Mouse (Mus musculus) ES-Bruce4 (cell line): ENCODE measurements at regions not wholly inside any gene's neighbourhood (a gene's known extent, or its start where the extent isn't known, plus 50 kb on each side); places are given as distances from the start of the nearest gene placed in this dataset.

Source experiments
- CTCF ChIP-seq: IDR thresholded peaks from one replicate; pipeline ENCODE4 v1.8.1; 2011; ENCODE audit warnings: low read depth, low read length
- POLR2A ChIP-seq: IDR thresholded peaks from one replicate; pipeline ENCODE4 v1.8.1; 2011; ENCODE audit warnings: low read length; ENCODE audit not compliant: insufficient read depth

GRCm38 (mm10) chr8:89345547-89345946 is 301.6 kb upstream of the Sall1 start:
- TF ChIP-seq CTCF (no peak), POLR2A (no peak)
